Mouse (Mus musculus) E14TG2a.4 (cell line): Measurements from ENCODE around the gene Trpm4.
"Not testable (repeated sequence)": the region's sequence is repeated elsewhere in the genome, so short reads cannot be mapped to it uniquely, and the experiment has no call there.

Source experiments
- H3K27me3 ChIP-seq: 2 replicates; pipeline ENCODE4 v1.6.1; 2014; ENCODE audit warnings: low read length, control low read depth; ENCODE audit not compliant: insufficient read depth
- H3K36me3 ChIP-seq: 2 replicates; pipeline ENCODE4 v1.6.1; 2014; ENCODE audit warnings: low read length, control low read depth; ENCODE audit not compliant: insufficient read depth
- H3K4me1 ChIP-seq: replicated peaks from 2 replicates; pipeline ENCODE4 v1.6.1; 2014; ENCODE audit warnings: low read depth, low read length, control low read depth
- H3K4me3 ChIP-seq: replicated peaks from 2 replicates; pipeline ENCODE4 v1.5.1; 2014; ENCODE audit warnings: mild to moderate bottlenecking, low read length
- H3K9me3 ChIP-seq: 2 replicates; pipeline ENCODE4 v1.6.1; 2014; ENCODE audit warnings: low read length, control low read depth
- CTCF ChIP-seq: conservative IDR thresholded peaks from 2 replicates; pipeline ENCODE4 v1.5.1; 2014; ENCODE audit warnings: low read length
- NANOG ChIP-seq: IDR thresholded peaks from 2 replicates; pipeline ENCODE4 v1.6.1; 2014; ENCODE audit warnings: borderline replicate concordance, low read length, mixed read lengths
- POU5F1 ChIP-seq: IDR thresholded peaks from 2 replicates; pipeline ENCODE4 v1.6.1; 2014; ENCODE audit warnings: low read length, borderline replicate concordance

Trpm4 gene

DNA sequence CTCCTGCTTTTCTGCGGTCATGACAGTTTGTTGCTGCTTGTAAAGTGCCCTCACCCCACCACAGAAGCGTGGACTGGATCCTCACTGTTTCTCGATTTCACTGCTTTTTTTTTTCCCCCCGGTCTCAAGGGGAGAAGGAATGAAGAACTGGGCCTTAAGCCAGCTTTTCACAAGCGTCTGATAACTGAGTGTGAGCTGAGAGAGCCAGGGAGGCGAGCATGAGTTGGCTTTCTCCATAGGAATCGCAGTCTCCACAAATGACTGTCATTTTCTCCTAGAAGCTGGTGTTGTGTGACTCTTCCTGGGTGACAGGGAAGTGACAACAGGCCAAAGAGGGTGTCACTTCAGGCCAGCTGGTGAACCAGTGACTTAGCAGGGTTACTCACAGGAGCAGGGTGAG lies 71.3 kb downstream of the Trpm4 start:
- Histone ChIP-seq H3K4me3 (no peak overlapping the region), H3K9me3 (no peaks in the 10 kb centered on the region), H3K36me3 (no peaks in the 10 kb centered on the region), H3K27me3 (no peaks in the 10 kb centered on the region), H3K4me1 (peaks cover 32% of the 10 kb centered on the region)
- TF ChIP-seq NANOG, result no peak
- no peak for TF ChIP-seq POU5F1
- no peak for TF ChIP-seq CTCF

DNA sequence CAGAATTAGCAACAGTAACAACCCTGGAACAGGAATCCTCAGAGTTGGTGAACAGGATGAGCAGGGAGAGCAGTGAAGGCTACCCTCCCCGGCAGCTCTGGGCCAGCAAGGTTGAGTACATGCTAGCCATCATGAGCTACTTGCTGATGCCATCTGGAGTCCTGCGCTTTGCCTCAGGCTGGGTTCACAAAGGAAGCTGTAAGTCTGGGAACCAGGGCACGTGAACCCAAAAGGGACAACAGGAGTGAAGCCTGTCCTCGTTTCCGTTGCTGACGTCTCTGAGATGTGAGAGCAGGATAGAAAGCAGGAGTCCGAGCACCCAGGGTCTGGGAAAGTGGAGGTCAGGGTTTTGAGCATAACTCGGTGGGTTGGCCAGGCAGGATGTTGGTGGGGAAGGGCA lies 74.3 kb downstream of the Trpm4 start:
- Histone ChIP-seq H3K27me3 (no peaks in the 10 kb centered on the region), H3K36me3 (no peaks in the 10 kb centered on the region), H3K4me3 (no peak overlapping the region), H3K4me1 (0 out of 2 replicates have a peak, but pooled peaks cover 13% of the 10 kb centered on the region), H3K9me3 (no peaks in the 10 kb centered on the region)
- TF ChIP-seq POU5F1 (no peak), CTCF (no peak), NANOG (no peak)

DNA sequence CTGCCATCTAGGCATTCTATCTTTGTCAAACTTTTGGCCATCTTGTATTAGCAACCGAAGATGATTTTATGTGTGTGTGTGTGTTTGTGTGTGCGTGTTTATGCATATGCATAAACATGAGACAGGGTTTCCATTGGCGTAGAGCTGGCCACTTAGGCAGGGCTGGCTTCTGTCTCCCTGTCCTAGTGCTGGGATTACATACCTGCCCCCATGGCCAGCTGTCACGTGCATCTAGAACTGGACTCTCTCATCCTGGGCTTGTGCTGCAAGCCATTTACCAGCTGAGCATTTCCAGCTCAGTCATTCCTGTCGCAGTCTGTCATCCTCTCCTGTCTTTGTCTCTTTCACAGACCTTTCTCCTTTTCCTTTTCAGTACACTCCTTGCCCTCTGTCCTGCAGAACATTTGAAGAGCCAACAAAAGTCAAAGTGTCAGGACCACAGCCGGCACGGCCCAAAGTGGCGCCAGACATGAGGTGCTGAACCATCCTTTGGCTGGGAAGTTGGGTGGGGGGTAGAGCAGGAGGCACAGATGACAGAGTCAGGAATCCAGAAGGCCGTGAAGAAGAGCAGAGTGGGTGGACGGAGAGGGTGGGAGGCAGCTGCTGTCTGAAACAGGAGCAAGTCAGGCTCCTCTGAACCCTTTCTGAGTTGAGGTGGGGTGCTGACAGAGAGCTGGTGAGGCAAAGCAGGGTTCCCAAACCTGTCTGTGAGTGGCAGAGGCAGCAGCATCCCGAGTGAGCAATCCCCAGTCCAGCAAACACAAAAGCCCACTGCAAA lies 76.3 kb downstream of the Trpm4 start:
- no peak overlapping the region for H3K4me3 ChIP-seq
- H3K27me3 ChIP-seq, result no peaks in the 10 kb centered on the region
- H3K9me3 ChIP-seq, result no peaks in the 10 kb centered on the region
- 0 out of 2 replicates have a peak, but pooled peaks cover 9% of the 10 kb centered on the region for H3K4me1 ChIP-seq
- TF ChIP-seq POU5F1 (no peak), CTCF (no peak), NANOG (no peak)
- no peaks in the 10 kb centered on the region for H3K36me3 ChIP-seq

DNA sequence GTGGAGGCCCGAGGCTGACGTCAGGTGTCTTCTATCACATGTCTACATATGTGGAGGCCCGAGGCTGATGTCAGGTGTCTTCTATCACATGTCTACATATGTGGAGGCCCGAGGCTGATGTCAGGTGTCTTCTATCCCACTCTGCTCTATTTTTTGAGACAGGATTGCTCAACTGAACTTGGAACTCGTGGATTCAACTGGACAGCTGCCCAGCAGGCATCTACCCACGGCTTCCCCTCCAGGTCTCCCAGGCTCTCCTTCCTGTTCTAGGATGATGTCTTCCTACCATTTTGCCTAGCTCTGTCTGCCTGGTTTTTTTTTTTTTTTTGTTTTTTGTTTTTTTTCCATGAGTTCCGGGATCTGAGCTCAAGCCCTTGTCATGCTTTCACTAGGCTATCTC lies 77.8 kb downstream of the Trpm4 start:
- not testable (repeated sequence) for H3K27me3 ChIP-seq, H3K9me3 ChIP-seq, H3K4me1 ChIP-seq, H3K36me3 ChIP-seq, H3K4me3 ChIP-seq

DNA sequence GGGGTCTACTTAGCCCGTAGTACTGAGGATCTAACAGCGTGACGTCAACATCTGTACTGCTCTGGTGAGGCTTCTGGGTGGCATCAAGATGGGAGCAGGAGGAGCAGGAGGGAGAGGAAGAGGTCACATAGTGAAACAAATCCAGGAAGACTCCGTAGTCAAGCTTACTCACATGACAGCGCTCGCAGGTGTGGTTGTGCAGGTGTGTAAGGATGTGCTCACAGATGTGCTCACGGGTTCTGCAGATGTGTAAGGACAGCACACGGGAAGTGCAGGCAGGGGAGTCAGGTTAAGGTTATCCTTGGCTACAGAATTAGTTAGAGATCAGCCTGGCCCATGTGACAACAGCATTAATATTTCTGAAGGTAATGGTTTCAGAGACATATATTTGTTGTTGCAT lies 79.8 kb downstream of the Trpm4 start:
- H3K4me1 ChIP-seq, result 0 out of 2 replicates have a peak, but pooled peaks cover 3% of the 10 kb centered on the region

More for the DNA sequence above, 79.8 kb downstream of the Trpm4 start:
- Histone ChIP-seq H3K9me3 (no peaks in the 10 kb centered on the region), H3K36me3 (no peaks in the 10 kb centered on the region), H3K27me3 (no peaks in the 10 kb centered on the region), H3K4me3 (no peak overlapping the region)
- TF ChIP-seq NANOG, result no peak
- TF ChIP-seq CTCF, result no peak
- no peak for TF ChIP-seq POU5F1
